Mouse (Mus musculus): ENCODE results near the gene Zfp882.

GRCm38 (mm10) chr8:71922567-71923401 is 14.4 kb downstream of the Zfp882 start:
- TF ChIP-seq CTCF (IDR thresholded peaks at IDR 0.05; ENCODE audit: extremely low read depth, insufficient read depth, insufficient read length, insufficient replicate concordance): no peak
- TF ChIP-seq POLR2A (IDR thresholded peaks at IDR 0.05; ENCODE audit: low read depth, low read length): peak; percentile 3; the same call in 1 of the 2 replicates
